Mouse (Mus musculus) cerebellum, adult 9-10 months (tissue): ENCODE measurements at regions not wholly inside any gene's neighbourhood (a gene's known extent, or its start where the extent isn't known, plus 50 kb on each side); places are given as distances from the start of the nearest gene placed in this dataset.
A peak's percentile ranks its signal among the peaks of the same experiment; 100 is the strongest.
"Not testable (repeated sequence)": the region's sequence is repeated elsewhere in the genome, so short reads cannot be mapped to it uniquely, and the experiment has no call there.

Experiments
- DNase-seq: peaks from one replicate; pipeline ENCODE4 v3.0.0; 2022

DNA sequence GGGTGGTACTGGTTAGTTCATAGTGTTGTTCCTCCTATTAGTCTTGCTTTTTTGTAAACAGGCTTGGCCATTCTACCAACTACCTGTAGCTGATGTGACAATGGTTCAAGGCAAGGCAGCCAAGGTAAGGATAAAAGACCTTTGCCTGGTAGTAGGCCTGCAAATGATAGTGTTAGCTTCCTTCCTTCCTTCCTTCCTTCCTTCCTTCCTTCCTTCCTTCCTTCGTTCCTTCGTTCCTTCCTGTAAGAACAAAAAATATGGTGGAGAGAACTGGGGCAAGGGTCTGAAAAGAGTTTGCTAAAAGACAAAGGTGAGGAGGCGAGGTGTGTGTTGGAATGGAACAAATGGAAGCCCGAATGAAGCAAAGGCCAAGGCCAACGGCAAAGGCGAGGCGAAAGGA, 84.8 kb upstream of the Ezh2 start:
- DNase-seq: peak; percentile 71

DNA sequence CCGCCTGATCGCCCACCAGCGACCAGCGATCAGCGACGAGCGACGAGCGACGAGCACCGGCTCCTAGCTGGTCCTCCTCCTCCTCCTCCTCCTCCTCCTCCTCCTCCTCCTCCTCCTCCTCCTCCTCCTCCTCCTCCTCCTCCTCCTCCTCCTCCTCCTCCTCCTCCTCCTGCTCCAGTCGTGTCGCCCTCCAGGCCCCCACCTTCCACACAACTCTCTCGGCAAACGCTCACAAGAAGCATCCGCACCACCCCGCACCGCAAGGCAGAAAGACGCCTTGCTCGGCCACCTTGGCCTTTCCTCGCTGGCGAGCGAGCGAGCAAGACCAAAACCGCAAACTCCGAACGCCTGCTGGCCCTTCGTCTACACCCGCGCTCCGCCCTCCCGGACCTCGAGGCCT, 77.6 kb upstream of the Ezh2 start:
- peak; percentile 84 for DNase-seq

DNA sequence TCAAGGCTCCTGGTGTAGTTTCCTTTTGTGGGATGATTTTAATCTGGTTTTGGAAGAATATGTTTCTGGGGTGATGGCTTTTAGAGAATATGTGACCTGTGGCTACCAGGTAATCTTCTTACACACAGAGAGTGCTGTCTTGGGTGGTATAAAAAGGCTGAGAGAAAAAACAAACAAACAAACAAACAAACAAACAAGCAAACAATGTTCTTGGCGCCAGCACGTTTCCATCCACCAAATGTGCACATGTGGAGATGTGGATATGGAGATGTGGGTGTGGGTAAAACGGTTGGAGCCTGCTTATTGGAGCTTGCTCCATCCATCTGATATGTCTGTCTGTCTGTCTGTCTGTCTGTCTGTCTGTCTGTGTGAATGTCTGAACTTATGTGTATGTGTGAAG, 57.7 kb upstream of the Ezh2 start:
- DNase-seq: peak; percentile 91

DNA sequence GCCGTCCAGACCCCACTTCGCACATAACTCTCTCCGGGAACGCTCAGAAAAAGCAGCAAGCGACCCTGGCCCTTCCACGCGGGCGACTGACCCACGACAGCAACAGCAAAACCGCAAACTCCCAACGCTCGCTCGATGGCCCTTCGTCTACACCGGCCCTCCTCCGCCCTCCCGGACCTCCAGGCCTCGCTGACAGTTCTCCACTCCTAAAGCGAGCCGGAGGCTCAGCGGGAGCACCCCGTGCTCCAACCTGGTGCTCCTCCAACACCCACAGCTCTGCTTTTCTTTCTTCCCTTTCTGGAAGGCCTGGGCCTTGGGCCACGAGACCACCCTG, 56.2 kb upstream of the Ezh2 start:
- DNase-seq: not testable (repeated sequence)

DNA sequence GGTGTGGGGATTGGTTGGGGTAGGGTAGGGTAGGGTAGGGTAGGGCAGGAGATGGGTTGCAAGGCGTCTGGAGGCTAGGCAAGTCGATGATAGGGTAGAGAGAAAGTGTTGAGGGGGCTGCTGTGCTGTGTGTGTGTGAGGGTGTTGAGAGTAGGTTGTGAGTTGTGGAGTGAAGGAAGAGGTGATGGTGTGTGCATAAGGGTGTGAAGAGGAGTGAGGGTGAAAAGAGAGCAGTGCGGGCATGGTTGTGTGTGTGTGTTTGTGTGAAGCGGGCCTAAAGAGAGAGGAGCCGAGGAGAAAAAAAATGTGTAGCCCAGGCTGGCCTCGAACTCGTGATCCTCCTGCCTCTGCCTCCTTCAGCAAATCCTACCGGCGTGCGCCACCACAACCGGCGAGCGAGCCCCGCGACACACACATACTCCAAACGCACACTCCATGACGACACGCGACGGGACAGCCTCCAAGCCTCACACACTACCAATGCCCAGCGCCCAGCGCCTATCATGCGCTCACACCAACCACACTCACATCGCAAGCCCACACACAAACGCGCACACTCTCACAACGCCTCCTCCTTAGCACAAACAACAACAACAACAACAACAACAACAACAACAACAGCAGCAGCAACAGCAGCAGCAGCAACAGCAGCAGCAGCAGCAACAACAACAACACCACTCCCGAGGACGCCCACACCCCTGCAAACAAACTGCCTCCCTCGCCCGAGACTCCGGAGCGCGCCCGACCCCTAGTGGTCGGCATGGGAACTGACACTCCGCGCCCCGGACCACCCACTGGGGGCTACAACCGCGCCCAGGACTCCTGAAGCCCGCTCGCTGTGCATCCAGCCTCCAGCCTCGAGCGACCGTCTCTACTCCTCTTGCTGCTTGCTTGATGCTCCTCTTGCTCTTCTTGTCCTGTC, 55.6 kb upstream of the Ezh2 start:
- peak; percentile 99 for DNase-seq

DNA sequence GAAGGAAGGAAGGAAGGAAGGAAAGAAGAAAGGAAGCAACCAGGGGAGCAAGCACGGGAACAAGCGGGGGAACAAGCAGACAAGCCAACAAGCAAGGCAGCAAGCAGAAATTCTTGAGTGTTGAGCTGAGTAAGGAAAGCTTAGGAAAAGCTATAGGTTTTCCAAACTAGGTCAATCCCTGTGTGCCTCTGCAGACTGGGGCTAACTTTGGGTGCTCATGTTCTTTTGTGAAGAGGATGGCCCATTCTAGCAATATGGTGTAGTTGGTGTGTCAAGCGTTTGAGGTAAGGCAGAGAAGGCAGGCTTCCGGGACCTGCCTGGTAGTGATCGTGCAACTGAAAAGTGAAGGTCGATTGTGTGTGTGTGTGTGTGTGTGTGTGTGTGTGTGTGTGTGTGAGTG, 54.8 kb upstream of the Ezh2 start:
- DNase-seq: peak; percentile 62

DNA sequence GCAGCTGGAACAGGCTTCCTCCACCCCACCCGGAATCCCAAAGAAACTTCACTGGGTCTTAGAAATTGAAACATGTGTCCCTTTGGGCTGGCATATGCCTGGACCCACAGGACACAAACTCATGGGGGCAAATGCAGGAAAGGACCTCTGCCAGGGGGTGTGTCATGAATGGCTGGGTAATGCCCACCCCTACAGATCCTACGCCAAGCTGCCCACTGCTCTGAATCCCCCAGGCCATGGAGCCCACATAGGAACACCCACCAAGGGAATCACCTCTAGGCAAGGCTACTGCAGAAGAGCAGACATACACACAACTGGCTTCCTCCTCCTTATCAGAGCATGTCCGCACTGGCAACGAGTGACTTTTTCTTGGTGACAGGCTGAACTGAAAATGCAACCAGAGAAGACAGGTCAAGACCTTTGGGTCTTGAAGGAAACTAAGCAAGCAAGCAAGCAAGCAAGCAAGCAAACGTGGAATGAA, 54.4 kb upstream of the Ezh2 start:
- peak; percentile 62 for DNase-seq

DNA sequence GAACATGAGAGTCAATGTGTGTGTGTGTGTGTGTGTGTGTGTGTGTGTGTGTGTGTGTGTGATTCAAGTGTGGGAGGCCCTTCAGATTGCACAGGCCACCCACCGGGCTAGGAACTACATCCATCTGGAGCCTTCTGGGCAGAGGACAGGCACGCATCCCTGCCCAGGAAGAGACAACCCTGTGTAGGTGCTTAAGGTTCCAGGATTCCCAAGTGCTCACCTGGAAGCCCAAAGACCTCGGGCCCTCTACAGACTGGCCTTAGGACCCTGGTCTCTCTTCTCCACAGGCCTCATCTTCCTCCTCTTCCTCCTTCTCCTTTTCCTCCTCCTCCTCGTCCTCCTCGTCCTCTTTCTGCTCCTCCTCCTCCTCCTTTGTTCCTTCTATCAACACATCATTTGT, 53.8 kb upstream of the Ezh2 start:
- DNase-seq: peak; percentile 50

DNA sequence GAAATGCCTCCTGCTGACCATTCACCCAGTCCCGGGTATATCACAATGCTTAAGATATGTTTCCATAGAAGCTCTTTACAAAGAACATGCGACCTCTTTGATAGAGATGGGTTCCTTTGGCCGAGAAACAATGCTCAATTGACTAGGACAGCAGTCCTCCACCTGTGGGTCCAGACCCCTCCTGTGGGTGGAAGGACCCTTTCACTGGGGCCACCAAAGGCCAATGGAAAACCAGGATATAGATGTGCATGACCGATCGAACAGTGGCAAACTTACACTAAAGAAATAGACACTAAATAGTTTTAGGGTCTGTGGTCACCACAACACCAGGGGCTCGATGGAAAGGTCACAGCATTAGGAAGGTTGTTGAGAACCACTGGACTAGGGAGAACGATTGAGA, 53.2 kb upstream of the Ezh2 start:
- peak; percentile 52 for DNase-seq

DNA sequence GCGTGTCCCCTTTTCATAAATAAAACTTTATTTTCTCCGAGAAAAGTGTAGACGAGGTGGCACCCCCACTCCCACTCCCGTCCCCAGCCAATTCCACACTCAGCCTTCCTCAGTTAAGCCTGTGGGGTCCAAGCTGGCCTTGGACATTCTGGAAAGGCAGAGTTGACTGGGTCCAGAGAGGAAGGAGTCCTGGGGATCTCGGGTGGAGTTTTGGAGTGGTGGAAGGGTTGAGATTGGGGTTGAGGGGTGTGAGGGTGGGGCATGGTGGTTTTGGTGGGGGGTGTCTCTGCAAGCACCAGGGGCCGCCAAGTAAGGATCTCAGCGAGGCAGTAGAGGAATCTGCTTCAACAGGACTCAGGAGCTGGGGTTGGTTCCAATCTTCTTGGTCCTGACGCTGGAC, 52.7 kb upstream of the Ezh2 start:
- no peak for DNase-seq

DNA sequence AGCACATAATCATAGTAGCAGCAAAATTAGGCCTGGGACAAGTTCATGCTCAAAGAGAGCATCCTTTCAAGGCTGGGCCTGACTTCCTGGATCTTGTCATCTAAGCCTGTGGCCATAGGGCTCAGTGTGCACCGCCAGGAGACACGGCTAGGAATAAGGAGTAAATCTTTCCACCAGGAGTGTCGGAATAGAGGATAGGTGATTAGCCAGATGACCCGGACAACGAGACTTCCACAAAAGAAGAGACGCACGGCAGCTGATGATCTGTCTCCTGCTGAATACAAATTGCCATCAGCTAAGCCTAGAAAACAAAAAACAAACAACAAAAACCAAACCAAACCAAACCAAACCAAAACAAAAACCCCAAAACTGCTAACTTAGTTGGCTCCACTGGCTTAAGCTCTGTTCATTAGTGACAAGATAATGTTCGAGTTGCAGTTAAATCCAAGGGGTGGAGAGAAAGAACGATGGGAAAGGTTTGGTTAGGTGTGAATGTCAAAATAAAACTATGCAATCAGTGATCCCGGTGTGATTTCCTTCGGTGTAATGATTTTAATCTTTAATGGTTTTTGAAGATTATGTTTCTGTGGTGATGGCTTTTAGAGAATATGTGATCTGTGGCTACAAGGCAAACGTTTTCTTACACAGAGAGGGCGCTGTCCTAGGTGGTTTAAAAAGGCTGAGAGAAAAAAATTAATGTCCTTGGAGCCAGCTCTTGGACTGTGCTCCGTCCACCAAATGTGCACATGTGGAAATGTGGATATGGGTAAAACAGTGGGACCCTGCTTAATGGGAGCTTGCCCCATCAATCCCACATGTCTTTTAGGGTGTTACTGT, 51.8 kb upstream of the Ezh2 start:
- peak; percentile 43 for DNase-seq

DNA sequence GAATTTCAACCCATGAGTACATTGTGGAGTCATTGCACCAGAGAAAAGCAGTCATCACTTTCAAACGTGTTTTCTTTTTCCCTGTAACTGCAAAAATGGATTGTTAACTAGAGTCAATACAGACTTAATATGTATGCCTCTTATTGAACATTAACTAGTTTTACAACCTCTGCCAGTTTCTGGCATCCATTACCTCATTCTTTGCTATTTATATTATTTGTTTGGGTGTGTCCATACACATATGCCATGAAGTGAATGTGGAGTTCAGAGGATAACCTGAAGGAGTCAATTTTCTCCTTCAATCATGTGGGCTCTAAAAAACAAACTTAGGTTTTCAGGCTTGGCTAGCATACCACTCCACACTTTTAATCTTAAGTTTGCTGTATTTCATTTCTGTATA, 50.9 kb upstream of the Ezh2 start:
- DNase-seq: no peak
